Mouse (Mus musculus) embryo, embryonic 11.5 days (tissue): ENCODE data around the gene Zfp326.
"Not testable (repeated sequence)": the region's sequence is repeated elsewhere in the genome, so short reads cannot be mapped to it uniquely, and the experiment has no call there.

Source experiments
- DNase-seq: peaks from one replicate; pipeline ENCODE4 v3.0.0-alpha.2; 2012; ENCODE audit warnings: low read depth, low spot score

The Zfp326 gene

DNA sequence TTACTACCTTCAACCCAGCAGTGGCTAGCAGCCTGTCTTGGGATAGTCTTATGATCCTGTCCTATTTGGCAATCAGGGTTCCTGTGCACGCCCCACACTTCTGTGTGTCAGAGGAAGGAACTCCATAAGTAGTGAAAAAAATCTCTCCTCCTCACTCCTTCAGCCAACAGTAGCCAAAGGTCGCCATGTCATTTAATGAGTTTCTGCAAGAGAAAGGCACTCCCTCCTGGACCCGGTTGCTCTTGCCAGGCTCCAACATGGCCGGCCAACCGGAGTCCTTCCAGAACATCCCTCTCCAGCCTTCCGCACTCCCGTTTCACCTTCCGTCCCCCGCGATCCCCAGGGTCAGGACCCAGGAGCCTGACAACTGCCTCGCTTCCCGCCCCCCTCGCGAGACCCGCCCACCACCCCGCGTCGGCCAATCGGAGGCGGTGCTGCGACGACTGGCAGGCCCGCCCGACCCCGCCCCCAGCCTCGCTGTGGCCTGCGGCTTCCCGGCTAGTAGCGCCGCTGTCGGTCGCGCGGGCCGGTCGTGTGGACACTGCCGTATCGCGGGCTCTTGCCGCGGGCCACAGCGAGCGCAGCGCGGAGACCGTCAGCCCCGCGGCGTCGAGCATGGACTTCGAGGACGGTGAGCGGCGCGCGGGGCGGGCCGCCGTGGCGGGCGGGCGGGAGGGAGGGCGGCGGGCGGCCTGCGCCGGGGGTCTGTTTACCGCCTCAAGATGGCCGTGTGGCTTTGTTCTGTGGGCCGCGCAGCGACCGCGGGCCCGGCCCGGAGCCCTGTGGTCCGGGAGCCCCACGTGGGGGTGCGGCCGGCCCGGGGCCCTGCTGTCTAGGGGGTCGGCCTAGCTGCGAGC lies at the start of gene Zfp326:
Zfp326 (plus strand) TSS at position 498 of the 857 bp plus-strand sequence.
- DNase-seq, result peak; percentile 89

DNA sequence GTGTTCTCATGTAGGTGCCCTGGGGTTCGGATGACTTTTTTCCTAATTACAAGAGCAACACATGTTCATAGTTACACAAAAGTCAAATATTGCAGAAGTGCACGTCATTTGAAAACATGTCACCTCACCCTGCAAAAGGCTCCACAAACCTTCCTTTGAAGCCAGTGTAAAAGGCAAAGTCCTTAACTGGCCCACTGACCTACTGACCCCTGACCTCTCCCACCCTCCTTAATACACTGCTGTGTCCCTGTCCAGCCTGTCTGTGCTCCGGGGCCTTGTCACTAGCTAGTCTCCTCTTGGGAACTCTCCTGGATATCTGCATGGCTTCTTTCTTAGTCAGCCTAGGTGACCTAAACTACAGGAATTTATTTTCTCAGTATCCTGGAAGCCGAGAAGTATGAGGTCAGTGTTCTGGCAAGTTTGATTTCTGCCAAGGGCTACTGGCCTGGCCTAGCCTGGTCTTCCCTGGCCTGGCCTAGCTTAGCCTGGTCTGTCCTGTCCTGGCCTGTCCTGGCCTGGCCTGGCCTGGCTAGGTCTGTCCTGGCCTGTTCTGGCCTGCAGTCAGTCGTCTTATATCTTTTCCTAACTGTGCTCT lies 49.4 kb upstream of the Zfp326 start:
- DNase-seq, result no peak

GRCm38 (mm10) chr5:105828050-105828449 lies 48.3 kb upstream of the Zfp326 start:
- no peak for DNase-seq

GRCm38 (mm10) chr5:105829008-105829586 lies 47.3 kb upstream of the Zfp326 start:
- DNase-seq, result no peak

DNA sequence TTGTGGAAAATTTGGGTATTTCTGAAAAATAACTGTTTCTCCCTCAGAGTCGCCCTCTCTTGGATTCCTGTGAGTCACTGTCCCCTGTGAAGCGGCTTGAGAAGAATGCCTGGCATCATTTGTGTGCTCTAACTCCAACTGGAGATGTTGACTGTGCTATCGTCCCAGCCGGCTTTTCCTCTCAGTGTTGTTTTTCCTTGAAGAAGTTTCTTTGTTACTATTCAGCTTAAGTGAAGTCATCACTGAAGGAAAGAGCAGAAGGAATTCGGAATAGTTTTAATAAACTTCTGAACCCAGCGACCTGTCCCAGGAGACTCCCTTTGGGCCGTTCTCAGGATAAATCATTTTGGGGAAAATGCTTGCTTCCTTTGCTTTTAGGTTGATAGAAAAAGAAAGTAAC lies 44.2 kb upstream of the Zfp326 start:
- DNase-seq, result no peak

DNA sequence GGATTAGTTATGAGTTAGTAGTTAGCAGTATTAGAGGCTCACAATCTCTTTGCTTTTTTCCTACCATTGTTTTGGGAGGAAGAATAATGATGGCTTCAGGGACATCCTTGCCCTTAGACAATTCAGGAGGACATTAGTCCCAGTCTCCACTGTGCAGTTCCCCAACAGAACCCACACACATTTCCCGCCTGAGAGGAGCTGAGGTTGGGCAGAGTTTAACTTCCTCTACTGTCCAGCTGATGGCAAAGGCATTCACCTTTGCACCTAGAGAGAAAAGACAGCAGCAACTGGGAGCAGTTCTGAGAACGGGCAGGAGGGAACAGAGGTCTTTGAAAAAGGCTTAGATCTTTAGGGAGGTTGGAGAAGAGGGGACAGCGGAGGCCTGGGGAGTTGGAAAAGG lies 42.4 kb upstream of the Zfp326 start:
- no peak for DNase-seq

GRCm38 (mm10) chr5:105836006-105836405 lies 40.4 kb upstream of the Zfp326 start:
- no peak for DNase-seq

- no peak for DNase-seq
Measured at GRCm38 (mm10) chr5:105839740-105840310, 36.5 kb upstream of the Zfp326 start.

- DNase-seq, result no peak
Measured at GRCm38 (mm10) chr5:105844044-105844753, 32.2 kb upstream of the Zfp326 start.

GRCm38 (mm10) chr5:105845041-105845440 lies 31.3 kb upstream of the Zfp326 start:
- DNase-seq, result no peak

- DNase-seq, result no peak
Measured at GRCm38 (mm10) chr5:105847726-105848125, 28.6 kb upstream of the Zfp326 start.

GRCm38 (mm10) chr5:105849222-105849621 lies 27.1 kb upstream of the Zfp326 start:
- DNase-seq, result no peak

DNA sequence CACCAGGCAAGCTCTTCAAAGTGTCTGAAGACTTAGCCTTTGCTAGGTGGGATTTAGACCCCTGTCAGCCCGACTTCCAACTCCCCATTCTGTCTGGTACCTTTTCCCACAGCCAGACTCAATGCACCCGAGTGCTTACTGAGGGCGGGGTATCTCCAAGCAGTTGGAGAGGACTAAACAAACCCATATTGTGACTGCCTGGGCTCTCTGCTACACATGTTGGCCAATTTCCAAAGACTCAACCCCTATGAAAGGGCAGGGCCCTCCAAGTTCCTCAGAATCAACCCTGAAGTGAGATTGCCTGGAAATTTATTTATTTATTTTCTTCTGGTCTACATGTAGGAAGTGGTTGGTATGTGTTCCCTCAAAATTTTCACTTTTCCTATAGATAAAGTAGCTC lies 26.7 kb upstream of the Zfp326 start:
- no peak for DNase-seq

DNA sequence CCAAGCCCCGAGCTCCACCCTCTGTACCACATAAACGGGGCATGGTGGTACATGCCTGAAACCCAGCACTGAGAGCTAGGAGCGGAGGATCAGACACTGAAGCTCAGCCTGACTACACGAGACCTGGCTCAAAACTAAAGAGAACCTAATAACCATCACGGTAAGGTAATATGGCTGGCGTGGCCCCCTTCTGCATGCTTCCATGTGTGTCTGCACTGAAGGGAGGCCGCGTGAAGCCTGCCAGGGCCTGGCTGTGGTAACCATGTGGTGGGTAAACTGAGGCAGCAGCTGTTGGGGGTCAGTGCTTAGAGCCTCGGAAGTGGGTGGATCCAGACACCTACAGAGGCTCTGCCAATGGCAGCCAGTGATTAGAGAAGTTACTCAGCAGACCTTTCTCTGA lies 23.1 kb upstream of the Zfp326 start:
- DNase-seq, result no peak

DNA sequence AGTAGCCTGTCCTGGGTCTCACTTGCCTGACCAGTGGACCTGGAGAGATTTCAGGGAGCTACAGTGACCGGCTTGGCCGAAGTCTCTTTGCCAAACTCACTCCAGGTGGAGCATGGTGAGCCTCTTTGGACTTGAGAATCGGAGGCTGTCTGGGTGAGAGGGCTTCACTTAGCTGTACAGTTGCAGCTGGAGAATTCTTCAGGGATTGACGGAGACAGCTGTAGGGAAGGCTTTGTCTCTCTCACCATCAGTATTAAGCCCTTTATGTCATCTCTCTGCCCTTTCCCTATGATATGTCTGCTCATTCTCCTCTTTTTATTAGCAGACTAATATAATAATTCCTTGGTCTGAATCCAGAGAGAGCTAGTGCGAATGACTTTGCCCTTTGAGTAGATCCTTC lies 18.9 kb upstream of the Zfp326 start:
- DNase-seq, result no peak

DNA sequence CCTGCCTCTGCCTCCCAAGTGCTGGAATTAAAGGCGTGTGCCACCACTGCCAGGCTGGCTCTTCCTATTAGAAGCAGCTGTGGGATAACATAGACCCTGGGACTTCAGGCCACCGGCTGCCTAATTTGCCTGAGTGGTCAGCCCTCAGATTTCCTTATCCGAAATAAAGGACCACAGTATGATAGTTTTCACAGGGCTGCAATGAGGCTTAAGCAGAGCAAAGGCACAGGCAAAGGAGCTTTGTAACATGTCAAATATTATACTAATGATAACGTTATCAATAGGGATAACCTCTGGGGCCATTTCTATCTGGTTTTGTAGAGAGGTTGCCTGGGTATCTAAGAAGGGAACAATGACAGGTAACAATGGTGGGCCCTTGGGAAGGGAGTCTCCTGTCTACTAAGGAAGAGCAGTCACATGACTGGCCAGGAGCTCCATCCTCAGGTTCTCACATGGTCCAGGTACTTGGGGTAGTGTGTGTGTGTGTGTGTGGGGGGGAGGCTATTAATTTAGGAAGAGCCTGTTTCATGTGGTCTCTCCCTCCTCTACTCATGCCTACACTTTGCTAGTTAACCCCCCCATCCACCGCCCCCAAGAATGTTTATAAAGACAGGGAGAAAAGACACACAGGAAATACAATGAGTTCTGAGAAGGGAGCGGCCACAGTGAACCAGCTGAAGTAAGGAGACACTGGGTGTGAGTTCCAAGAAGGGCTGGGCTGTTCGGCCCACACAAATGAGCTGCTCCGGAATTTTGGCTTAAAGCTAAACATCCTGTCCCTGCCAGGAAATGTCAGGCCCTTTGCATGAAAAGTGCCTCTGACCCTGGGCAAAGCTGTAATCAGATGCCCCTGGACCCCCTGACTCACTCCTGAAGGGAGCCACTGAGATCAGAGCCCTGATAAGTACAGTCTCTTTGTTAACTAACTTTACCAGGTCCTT lies 17.3 kb upstream of the Zfp326 start:
- DNase-seq, result no peak

DNA sequence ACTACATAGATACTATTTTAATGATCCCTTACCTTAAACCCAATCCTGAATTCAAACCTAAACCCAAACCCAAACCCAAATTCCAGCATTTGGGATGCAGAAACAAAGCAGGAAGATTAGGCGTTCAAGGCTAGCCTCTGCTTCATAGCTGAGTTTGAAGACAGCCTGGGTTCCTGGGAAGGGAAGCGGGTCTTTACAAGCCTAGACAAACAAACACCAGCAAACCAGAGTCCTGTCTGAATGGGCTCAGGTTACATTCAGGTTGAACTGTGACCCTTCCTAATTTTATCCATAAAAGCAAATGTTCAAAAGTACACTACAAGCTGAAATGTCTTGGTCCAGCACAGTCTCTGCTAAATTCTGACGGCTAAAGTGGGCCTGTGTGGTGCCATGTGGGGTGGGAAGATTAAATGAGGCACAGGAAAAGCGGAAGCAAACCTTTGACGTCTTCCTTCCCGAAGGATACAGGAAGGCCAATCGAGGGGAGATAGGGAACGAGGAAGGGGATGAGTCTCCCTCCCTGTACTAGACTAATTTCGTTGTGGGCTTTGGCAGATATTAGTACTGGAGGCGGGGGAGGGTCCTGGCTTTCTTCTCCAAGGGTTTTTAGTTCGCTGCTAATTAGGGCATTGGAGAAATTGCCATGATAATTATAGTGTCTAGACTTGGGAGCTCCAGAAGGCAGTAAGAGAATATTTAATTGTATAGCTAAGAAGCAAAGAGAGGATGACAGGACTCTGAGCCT lies 16.5 kb upstream of the Zfp326 start:
- no peak for DNase-seq

- no peak for DNase-seq
Measured at GRCm38 (mm10) chr5:105860461-105860835, 15.9 kb upstream of the Zfp326 start.

- no peak for DNase-seq
Measured at GRCm38 (mm10) chr5:105861616-105862015, 14.7 kb upstream of the Zfp326 start.

GRCm38 (mm10) chr5:105865110-105865628 lies 11.2 kb upstream of the Zfp326 start:
- DNase-seq, result not testable (repeated sequence)
